Mouse (Mus musculus): ENCODE measurements around the gene Pnpla3. TPM values are rescaled to one million over a fixed set of nuclear protein-coding genes. Genes with fewer than 3 reads are reported as not detected.

Gene Pnpla3
- polyA plus RNA-seq, 1 experiment, result 0.23 TPM

DNA sequence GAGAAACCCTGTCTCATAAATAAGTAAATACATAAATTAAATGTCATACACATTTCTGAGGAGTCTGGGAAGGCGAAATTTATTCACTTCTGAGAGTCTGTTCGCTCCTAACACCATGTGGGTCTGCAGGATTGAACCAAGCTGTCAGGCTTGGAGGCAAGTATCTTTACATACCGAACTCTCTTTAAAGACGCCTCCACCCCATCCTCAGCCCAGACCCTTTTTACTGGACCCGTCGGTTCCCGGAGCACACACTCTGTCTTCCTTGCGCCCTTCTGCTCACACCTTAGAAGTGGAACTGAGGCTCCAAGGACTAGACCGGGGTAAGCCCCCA is 24.1 kb downstream of the Pnpla3 start:
- Histone ChIP-seq H3ac (ENCODE audit: control insufficient read depth, insufficient read length) (peak overlapping the region; percentile 66), H3K4me2 (ENCODE audit: low read depth) (peak overlapping the region; percentile 78), H3K4me3 (peak overlapping the region; percentile 72), H3K79me2 (ENCODE audit: control insufficient read depth, insufficient read depth) (peaks cover 18% of the 10 kb centered on the region), H3K27me3 (ENCODE audit: control insufficient read depth, insufficient read depth, insufficient read length) (peaks cover 8% of the 10 kb centered on the region), H3K36me3 (ENCODE audit: control insufficient read depth, insufficient read depth) (peaks cover 11% of the 10 kb centered on the region)
- TF ChIP-seq SRF (IDR thresholded peaks at IDR 0.05; ENCODE audit: control insufficient read depth, insufficient read length, low read depth) (no peak), TCF12 (IDR thresholded peaks at IDR 0.05; ENCODE audit: insufficient read depth, poor library complexity, severe bottlenecking) (no peak), TCF3 (IDR thresholded peaks at IDR 0.05; ENCODE audit: insufficient read length, low read depth) (no peak), POLR2AphosphoS2 (IDR thresholded peaks at IDR 0.05; ENCODE audit: insufficient read length, low read depth) (no peak), CEBPB (IDR thresholded peaks at IDR 0.05; ENCODE audit: insufficient read depth, poor library complexity, severe bottlenecking) (no peak), REST (IDR thresholded peaks at IDR 0.05; ENCODE audit: insufficient read depth, insufficient read length) (no peak)

DNA sequence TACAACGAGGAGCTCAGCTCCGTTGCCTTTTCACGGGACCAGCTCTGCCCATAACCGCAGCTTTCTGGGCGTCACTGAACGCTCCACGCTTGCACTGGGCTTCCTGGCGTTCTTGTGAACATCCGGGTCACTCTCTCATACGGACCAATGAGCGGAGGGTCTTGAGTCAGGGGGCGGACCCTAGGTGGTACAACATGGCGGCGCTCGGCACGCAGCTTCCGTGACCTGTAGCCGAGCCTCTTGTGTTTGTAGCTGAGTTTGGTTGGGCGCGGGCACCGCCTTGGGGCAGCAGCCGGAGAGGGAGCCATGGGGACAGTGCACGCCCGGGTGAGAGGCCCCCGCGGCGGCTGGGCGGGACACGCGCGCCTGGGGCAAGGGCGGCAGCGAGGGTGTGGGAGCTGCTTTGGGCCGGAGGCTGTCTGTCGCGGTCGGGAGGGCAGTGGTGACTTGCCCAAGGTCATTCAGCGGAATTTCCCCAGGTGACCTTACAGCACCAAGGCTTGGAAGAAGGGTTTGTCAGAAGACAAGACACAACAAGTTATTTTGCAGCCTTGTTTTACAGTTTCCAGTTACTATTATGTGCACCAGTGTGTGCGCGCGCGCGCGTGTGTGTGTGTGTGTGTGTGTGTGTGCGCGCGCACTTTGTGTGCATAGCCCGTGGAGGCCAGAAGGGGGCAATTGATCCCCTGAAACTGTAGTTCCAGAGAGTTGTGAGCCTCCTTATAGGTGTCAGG is 24.6 kb downstream of the Pnpla3 start, which contains the start of gene Samm50:
TSS of gene Samm50 (plus strand) at position 184 of the 734 bp plus-strand sequence.
- Histone ChIP-seq H3ac (ENCODE audit: control insufficient read depth, insufficient read length) (peak within 1 kb of the TSS; percentile 66), H3K4me2 (ENCODE audit: low read depth) (peak within 1 kb of the TSS; percentile 85), H3K36me3 (ENCODE audit: control insufficient read depth, insufficient read depth) (peaks cover 16% of the 10 kb centered on the region), H3K79me2 (ENCODE audit: control insufficient read depth, insufficient read depth) (peaks cover 18% of the 10 kb centered on the region), H3K27me3 (ENCODE audit: control insufficient read depth, insufficient read depth, insufficient read length) (peaks cover 7% of the 10 kb centered on the region), H3K4me3 (peak within 1 kb of the TSS; percentile 72)
- peak; percentile 97 for TF ChIP-seq POLR2A (IDR thresholded peaks at IDR 0.05; ENCODE audit: insufficient read length, low read depth)
- peak; percentile 11 for TF ChIP-seq USF1 (IDR thresholded peaks at IDR 0.05; ENCODE audit: low read depth)
- peak; percentile 53 for TF ChIP-seq MAX (IDR thresholded peaks at IDR 0.05; ENCODE audit: low read depth)
- peak; percentile 2 for TF ChIP-seq REST (IDR thresholded peaks at IDR 0.05; ENCODE audit: insufficient read depth, insufficient read length)
- no peak for TF ChIP-seq TCF3 (IDR thresholded peaks at IDR 0.05; ENCODE audit: insufficient read length, low read depth)
- peak in 1 of 3 experiments; percentile 10 for TF ChIP-seq MYOD1 (IDR thresholded peaks at IDR 0.05; ENCODE audit: control insufficient read depth in 1 of 3, insufficient read length in 2 of 3, low read depth in 2 of 3)
- peak; percentile 99 for TF ChIP-seq POLR2AphosphoS2 (IDR thresholded peaks at IDR 0.05; ENCODE audit: insufficient read length, low read depth)
- no peak for TF ChIP-seq TCF12 (IDR thresholded peaks at IDR 0.05; ENCODE audit: insufficient read depth, poor library complexity, severe bottlenecking)
- no peak for TF ChIP-seq CEBPB (IDR thresholded peaks at IDR 0.05; ENCODE audit: insufficient read depth, poor library complexity, severe bottlenecking)
- TF ChIP-seq E2F4 (IDR thresholded peaks at IDR 0.05; ENCODE audit: insufficient read depth), result no peak
- peak in 1 of 3 experiments; percentile 21 for TF ChIP-seq MYOG (IDR thresholded peaks at IDR 0.05; ENCODE audit: control insufficient read depth in 1 of 3, insufficient read depth in 1 of 3, insufficient read length in 2 of 3, low read depth in 2 of 3)
- TF ChIP-seq SRF (IDR thresholded peaks at IDR 0.05; ENCODE audit: control insufficient read depth, insufficient read length, low read depth), result no peak

DNA sequence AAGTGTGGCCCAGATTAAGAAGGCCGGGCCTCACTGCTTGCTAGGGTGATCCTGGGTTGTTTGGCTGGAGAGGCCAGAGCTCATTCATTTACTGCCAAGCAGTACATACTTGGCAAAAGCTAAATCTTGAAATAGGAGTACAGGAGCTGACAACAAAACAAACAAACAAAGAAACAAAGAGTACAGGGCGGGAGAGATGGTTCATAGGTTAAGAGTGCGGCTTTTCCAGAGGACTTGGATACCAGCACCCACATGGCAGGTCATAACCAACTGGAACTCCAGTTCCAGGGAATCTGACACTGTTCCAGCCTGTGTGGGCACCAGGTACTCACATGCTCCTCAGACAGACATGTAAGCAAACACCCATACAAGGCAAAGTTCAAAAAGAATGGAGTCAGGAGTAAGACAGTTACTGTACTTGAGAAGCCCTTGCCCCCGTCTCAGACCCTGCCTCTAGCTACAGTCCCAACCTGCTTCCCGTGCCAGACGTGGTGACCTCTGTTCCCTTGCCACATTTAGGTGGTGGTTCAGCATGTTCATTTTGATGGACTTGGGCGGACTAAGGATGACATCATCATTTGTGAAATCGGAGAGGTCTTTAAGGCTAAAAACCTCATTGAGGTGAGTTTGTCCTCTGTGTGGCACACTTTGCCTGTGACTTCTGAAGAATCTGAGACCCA is 29.0 kb downstream of the Pnpla3 start:
- H3K36me3 ChIP-seq (ENCODE audit: control insufficient read depth, insufficient read depth), result peaks cover 56% of the 10 kb centered on the region
- H3K4me3 ChIP-seq, result no peak overlapping the region
- no peak overlapping the region for H3K4me2 ChIP-seq (ENCODE audit: low read depth)
- no peak for TF ChIP-seq MAX (IDR thresholded peaks at IDR 0.05; ENCODE audit: low read depth)
- TF ChIP-seq MYOG (IDR thresholded peaks at IDR 0.05; ENCODE audit: control insufficient read depth in 1 of 3, insufficient read depth in 1 of 3, insufficient read length in 2 of 3, low read depth in 2 of 3), result no peak
- no peak for TF ChIP-seq CEBPB (IDR thresholded peaks at IDR 0.05; ENCODE audit: insufficient read depth, poor library complexity, severe bottlenecking)
- no peak for TF ChIP-seq POLR2AphosphoS2 (IDR thresholded peaks at IDR 0.05; ENCODE audit: insufficient read length, low read depth)
- no peak for TF ChIP-seq TCF3 (IDR thresholded peaks at IDR 0.05; ENCODE audit: insufficient read length, low read depth)
- no peak for TF ChIP-seq E2F4 (IDR thresholded peaks at IDR 0.05; ENCODE audit: insufficient read depth)
- TF ChIP-seq REST (IDR thresholded peaks at IDR 0.05; ENCODE audit: insufficient read depth, insufficient read length), result no peak
- no peak for TF ChIP-seq POLR2A (IDR thresholded peaks at IDR 0.05; ENCODE audit: insufficient read length, low read depth)
- TF ChIP-seq USF1 (IDR thresholded peaks at IDR 0.05; ENCODE audit: low read depth), result no peak
- no peak for TF ChIP-seq TCF12 (IDR thresholded peaks at IDR 0.05; ENCODE audit: insufficient read depth, poor library complexity, severe bottlenecking)
- no peak for TF ChIP-seq SRF (IDR thresholded peaks at IDR 0.05; ENCODE audit: control insufficient read depth, insufficient read length, low read depth)
- no peak for TF ChIP-seq MYOD1 (IDR thresholded peaks at IDR 0.05; ENCODE audit: control insufficient read depth in 1 of 3, insufficient read length in 2 of 3, low read depth in 2 of 3)
- H3K79me2 ChIP-seq (ENCODE audit: control insufficient read depth, insufficient read depth), result peaks cover 18% of the 10 kb centered on the region
- H3ac ChIP-seq (ENCODE audit: control insufficient read depth, insufficient read length), result no peak overlapping the region
- no peaks in the 10 kb centered on the region for H3K27me3 ChIP-seq (ENCODE audit: control insufficient read depth, insufficient read depth, insufficient read length)

DNA sequence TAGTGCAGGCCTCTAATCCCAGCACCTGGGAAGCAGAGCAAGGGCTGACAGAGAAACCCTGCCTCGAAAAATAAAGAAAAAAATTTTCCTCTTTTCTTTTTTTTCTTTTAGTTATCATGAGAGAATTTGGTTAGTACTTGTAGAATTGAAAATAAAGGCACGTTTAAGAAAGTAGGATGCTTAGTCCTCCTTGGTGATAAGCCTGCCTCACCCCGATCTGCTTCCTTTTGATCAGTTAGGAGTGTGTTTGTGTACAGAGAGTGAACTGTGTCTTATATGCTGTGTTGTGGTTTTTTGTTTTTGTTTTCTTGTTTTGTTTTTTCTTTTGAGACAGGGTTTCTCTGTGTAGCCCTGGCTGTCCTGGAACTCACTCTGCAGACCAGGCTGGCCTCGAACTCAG is 39.7 kb downstream of the Pnpla3 start:
- no peak overlapping the region for H3K4me2 ChIP-seq (ENCODE audit: low read depth)
- H3K27me3 ChIP-seq (ENCODE audit: control insufficient read depth, insufficient read depth, insufficient read length), result no peaks in the 10 kb centered on the region
- no peak overlapping the region for H3K4me3 ChIP-seq
- H3K36me3 ChIP-seq (ENCODE audit: control insufficient read depth, insufficient read depth), result peaks cover 63% of the 10 kb centered on the region
- no peak overlapping the region for H3ac ChIP-seq (ENCODE audit: control insufficient read depth, insufficient read length)
- TF ChIP-seq REST (IDR thresholded peaks at IDR 0.05; ENCODE audit: insufficient read depth, insufficient read length), result no peak
- TF ChIP-seq TCF3 (IDR thresholded peaks at IDR 0.05; ENCODE audit: insufficient read length, low read depth), result no peak
- TF ChIP-seq USF1 (IDR thresholded peaks at IDR 0.05; ENCODE audit: low read depth), result no peak
- TF ChIP-seq MYOG (IDR thresholded peaks at IDR 0.05; ENCODE audit: control insufficient read depth in 1 of 3, insufficient read depth in 1 of 3, insufficient read length in 2 of 3, low read depth in 2 of 3), result no peak
- no peak for TF ChIP-seq SRF (IDR thresholded peaks at IDR 0.05; ENCODE audit: control insufficient read depth, insufficient read length, low read depth)
- no peak for TF ChIP-seq MYOD1 (IDR thresholded peaks at IDR 0.05; ENCODE audit: control insufficient read depth in 1 of 3, insufficient read length in 2 of 3, low read depth in 2 of 3)
- no peak for TF ChIP-seq CEBPB (IDR thresholded peaks at IDR 0.05; ENCODE audit: insufficient read depth, poor library complexity, severe bottlenecking)
- no peak for TF ChIP-seq E2F4 (IDR thresholded peaks at IDR 0.05; ENCODE audit: insufficient read depth)
- TF ChIP-seq POLR2AphosphoS2 (IDR thresholded peaks at IDR 0.05; ENCODE audit: insufficient read length, low read depth), result no peak
- no peak for TF ChIP-seq POLR2A (IDR thresholded peaks at IDR 0.05; ENCODE audit: insufficient read length, low read depth)
- no peak for TF ChIP-seq TCF12 (IDR thresholded peaks at IDR 0.05; ENCODE audit: insufficient read depth, poor library complexity, severe bottlenecking)
- TF ChIP-seq MAX (IDR thresholded peaks at IDR 0.05; ENCODE audit: low read depth), result no peak
- no peaks in the 10 kb centered on the region for H3K79me2 ChIP-seq (ENCODE audit: control insufficient read depth, insufficient read depth)
